Mouse (Mus musculus): ENCODE measurements around the gene Opa3. TPM values are rescaled to one million over a fixed set of nuclear protein-coding genes. Genes with fewer than 3 reads are reported as not detected.
A peak's percentile ranks its signal among the peaks of the same experiment; 100 is the strongest.

Opa3 gene
- polyA plus RNA-seq, 1 experiment from 2014 or later = 31.5 TPM

DNA sequence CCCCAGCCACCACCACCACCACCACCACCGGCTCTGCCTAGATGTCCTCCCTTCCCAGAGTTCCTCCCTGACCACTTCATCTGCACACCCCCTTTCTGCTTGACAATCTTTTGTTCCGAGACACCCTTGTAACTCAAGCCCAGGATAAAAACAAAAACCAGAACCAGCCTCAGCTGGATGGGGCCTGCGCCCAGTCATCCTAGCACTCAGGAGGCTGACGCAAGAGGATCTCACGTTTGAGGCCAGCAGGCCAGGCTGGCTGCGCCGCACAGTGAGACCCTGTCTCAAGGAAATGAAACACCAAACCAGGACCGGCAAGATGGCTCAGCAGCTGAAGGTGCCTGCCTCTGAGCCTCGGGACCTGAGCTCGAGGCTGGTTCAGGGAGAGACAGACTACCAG lies 38.9 kb downstream of the Opa3 start:
- Histone ChIP-seq H3K4me2 (ENCODE audit: low read depth, low read length) (no peak overlapping the region), H3K27ac (ENCODE audit: low read length) (peak overlapping the region; percentile 15), H3K27me3 (ENCODE audit: control insufficient read depth, insufficient read depth, low read depth, low read length) (no peaks in the 10 kb centered on the region), H3K36me3 (ENCODE audit: control insufficient read depth, insufficient read depth, low read length) (peaks cover 25% of the 10 kb centered on the region), H3K4me1 (replicated peaks; ENCODE audit: control insufficient read depth, insufficient read depth, low read length) (peaks cover 35% of the 10 kb centered on the region), H3K9ac (ENCODE audit: low read length) (peak overlapping the region; percentile 3; the same call in 1 of the 2 replicates), H3K4me3 (ENCODE audit: low read length) (no peak overlapping the region), H3K9me3 (ENCODE audit: control insufficient read depth, low read length) (no peaks in the 10 kb centered on the region)
- 44% methylated on average over 10 of the region's 10 CpGs for WGBS
- no peak for ATAC-seq (ENCODE audit: low read depth)

DNA sequence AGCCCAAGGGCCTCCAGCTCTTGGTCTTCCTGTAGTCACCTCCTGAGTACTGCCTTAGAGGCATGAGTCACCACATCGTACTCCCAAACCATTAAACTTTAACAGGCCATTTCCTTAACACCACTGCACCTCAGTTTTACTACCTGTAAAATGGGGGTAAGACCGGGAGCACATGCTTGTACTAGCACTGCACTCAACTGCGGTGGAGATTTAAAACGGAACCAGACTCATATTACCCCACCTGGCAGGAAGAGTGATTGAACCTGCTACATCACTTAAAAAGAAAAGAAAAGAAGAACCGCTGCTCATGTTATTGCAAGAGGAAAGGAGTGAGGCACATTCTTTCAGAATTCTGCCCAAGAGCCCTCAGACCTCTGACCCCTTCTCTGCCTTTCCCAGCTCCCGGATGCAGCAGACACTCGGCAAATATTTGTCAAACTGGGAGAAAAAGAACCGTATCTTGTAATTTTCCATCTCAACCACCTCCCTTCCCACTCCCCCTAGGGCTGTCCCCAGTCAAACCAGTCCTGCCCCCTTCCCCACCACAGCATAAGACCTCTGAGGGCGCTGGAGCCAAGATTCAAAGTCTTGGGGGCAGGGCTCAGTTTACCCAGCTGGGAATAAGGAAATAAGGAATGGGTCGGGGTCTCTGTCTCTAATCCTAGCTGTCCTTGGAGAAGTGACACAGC lies 41.0 kb downstream of the Opa3 start:
- no peaks in the 10 kb centered on the region for H3K27me3 ChIP-seq (ENCODE audit: control insufficient read depth, insufficient read depth, low read depth, low read length)
- peak overlapping the region; percentile 90 for H3K4me2 ChIP-seq (ENCODE audit: low read depth, low read length)
- ATAC-seq (ENCODE audit: low read depth) = peak; percentile 35
- WGBS = 13% methylated on average over 10 of the region's 10 CpGs
- peak overlapping the region; percentile 98 for H3K27ac ChIP-seq (ENCODE audit: low read length)
- H3K36me3 ChIP-seq (ENCODE audit: control insufficient read depth, insufficient read depth, low read length) = peaks cover 11% of the 10 kb centered on the region
- H3K9ac ChIP-seq (ENCODE audit: low read length) = peak overlapping the region; percentile 79
- H3K4me1 ChIP-seq (replicated peaks; ENCODE audit: control insufficient read depth, insufficient read depth, low read length) = peaks cover 39% of the 10 kb centered on the region
- H3K9me3 ChIP-seq (ENCODE audit: control insufficient read depth, low read length) = no peaks in the 10 kb centered on the region
- H3K4me3 ChIP-seq (ENCODE audit: low read length) = peak overlapping the region; percentile 72

DNA sequence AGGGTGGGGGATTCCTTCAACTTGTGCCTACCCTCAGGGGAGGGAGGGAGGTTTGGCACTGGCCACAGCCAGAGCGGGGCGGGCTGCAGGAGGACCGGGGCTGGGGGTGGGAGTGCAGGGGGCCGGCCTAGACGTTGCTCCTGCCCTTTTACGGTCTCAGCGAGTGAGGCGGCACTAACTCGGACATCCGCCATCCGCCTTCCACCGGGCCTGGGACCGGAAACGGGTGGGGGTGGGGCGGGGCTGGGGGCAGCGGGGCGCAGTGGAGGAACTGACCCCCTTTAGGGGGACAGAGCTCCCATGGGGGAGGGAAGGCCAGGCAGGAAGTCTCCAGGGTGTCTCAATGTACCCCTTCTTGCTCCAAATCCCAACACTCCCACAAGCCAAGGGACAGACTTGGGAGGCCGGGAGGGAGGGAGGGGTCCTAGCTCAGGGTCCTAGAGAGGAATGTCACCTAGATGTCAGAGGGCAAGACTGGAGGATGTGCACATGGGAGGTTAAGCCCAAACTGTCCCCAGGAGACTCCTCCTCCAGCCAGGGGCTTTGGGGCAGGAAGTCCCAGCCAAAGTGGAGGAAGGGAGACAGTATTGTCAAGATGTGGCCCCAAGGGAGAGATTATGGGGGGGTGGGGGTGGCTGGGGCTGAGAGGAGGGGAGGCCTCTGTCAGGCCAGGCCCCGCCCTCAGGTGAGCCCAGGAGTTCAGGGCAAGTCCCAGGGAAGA lies 41.7 kb downstream of the Opa3 start:
- peak overlapping the region; percentile 90 for H3K4me2 ChIP-seq (ENCODE audit: low read depth, low read length)
- peak; percentile 81 for ATAC-seq (ENCODE audit: low read depth)
- 1% methylated on average over 19 of the region's 19 CpGs for WGBS
- peak overlapping the region; percentile 72 for H3K4me3 ChIP-seq (ENCODE audit: low read length)
- H3K9ac ChIP-seq (ENCODE audit: low read length) = peak overlapping the region; percentile 79
- peak overlapping the region; percentile 98 for H3K27ac ChIP-seq (ENCODE audit: low read length)
- peaks cover 39% of the 10 kb centered on the region for H3K4me1 ChIP-seq (replicated peaks; ENCODE audit: control insufficient read depth, insufficient read depth, low read length)
- H3K27me3 ChIP-seq (ENCODE audit: control insufficient read depth, insufficient read depth, low read depth, low read length) = no peaks in the 10 kb centered on the region
- H3K36me3 ChIP-seq (ENCODE audit: control insufficient read depth, insufficient read depth, low read length) = peaks cover 3% of the 10 kb centered on the region
- H3K9me3 ChIP-seq (ENCODE audit: control insufficient read depth, low read length) = no peaks in the 10 kb centered on the region

DNA sequence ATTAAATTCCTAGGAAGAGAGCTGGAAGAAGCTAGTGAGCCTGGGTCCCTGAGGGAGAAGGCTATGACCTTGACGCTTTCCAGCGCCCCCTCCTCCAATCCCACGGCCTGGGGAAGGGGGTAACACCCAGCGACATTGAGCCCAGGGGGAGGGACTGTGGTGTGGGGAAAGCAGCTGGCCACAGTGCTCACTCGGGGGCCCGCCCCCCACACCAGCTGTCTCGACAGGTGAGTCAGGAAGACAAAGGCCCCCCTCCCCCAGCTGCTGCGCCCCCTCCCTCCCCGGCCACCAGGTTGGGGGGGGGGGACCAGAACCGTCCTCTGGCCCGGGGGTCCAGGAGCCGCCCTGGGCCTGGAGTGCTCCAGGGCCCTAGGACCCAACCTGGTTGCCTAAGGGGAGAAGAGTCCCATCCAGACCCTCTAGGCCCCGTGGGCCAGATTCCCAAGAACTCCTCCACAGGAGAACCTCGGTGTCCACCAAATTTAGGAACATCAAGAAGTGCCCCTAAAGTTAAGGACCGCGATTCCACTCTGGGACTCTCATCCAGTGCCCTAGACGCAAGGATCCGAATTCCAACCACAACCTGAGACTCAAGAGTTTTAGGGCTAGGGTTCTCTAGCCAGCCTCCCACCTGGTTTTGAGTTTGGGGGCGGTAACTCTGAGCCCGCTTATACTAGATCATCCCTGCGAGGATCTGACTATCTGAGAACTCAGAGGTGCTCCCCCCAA lies 42.5 kb downstream of the Opa3 start:
- Histone ChIP-seq H3K4me3 (ENCODE audit: low read length) (peak overlapping the region; percentile 72), H3K9ac (ENCODE audit: low read length) (peak overlapping the region; percentile 79), H3K4me1 (replicated peaks; ENCODE audit: control insufficient read depth, insufficient read depth, low read length) (peaks cover 34% of the 10 kb centered on the region), H3K4me2 (ENCODE audit: low read depth, low read length) (peak overlapping the region; percentile 90), H3K27me3 (ENCODE audit: control insufficient read depth, insufficient read depth, low read depth, low read length) (no peaks in the 10 kb centered on the region), H3K27ac (ENCODE audit: low read length) (peak overlapping the region; percentile 98), H3K9me3 (ENCODE audit: control insufficient read depth, low read length) (no peaks in the 10 kb centered on the region), H3K36me3 (ENCODE audit: control insufficient read depth, insufficient read depth, low read length) (no peaks in the 10 kb centered on the region)
- ATAC-seq (ENCODE audit: low read depth) = no peak
- WGBS = 0% methylated on average over 20 of the region's 21 CpGs

DNA sequence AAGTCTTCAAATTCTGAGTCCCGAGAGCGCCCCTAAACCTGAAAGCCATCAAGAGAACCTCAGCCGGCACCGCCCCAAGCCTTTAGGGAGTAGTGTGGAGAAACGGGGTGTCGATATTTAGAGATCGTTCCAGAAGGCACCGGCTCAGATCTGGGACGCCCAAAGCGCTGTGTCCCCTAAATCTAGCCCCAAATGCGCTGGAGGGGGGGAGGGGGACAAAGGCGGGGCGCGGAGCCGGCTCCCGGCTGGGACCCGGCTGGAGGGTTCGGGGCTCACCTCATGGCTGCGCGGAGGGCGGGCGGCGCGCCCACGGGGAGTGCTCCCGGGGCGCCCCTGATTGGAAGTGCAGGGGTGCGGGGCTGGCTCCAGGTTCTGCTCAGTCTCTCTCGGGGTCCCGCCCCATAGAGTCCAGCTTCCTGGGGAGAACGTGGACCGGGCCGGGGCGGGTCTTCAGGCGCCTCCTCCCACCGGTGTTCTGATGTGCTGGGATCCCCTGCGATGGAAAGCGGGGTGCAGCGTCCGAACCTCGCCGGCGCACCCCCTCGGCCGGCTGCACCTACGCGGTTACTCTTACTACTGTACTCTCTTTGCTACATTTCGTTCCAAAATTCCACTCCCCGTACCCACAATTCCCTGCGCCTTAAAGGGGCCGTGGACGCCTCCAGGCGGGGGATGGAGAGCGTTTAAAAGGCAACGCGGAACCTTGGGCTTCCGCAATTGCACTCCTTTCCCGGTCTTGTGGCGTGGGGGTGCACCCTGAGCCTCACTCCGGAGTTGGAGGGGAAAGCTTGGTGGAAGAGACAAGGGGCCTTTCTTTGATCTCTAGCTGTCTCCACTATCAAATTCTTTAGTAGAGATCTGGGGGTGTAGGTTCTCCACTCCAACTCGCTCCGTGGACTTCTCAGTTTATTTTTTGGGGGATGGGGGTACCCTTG lies 43.4 kb downstream of the Opa3 start, which contains the start of gene Vasp:
Gene Vasp, minus strand, starts transcription at position 580 of the 935 bp plus-strand sequence.
- peak within 1 kb of the TSS; percentile 98 for H3K27ac ChIP-seq (ENCODE audit: low read length)
- 0% methylated on average over 59 of the region's 62 CpGs for WGBS
- H3K4me1 ChIP-seq (replicated peaks; ENCODE audit: control insufficient read depth, insufficient read depth, low read length) = peaks cover 25% of the 10 kb centered on the region
- H3K36me3 ChIP-seq (ENCODE audit: control insufficient read depth, insufficient read depth, low read length) = no peaks in the 10 kb centered on the region
- no peaks in the 10 kb centered on the region for H3K9me3 ChIP-seq (ENCODE audit: control insufficient read depth, low read length)
- peak; percentile 70 for ATAC-seq (ENCODE audit: low read depth)
- peak within 1 kb of the TSS; percentile 72 for H3K4me3 ChIP-seq (ENCODE audit: low read length)
- no peaks in the 10 kb centered on the region for H3K27me3 ChIP-seq (ENCODE audit: control insufficient read depth, insufficient read depth, low read depth, low read length)
- H3K4me2 ChIP-seq (ENCODE audit: low read depth, low read length) = peak within 1 kb of the TSS; percentile 90
- H3K9ac ChIP-seq (ENCODE audit: low read length) = peak within 1 kb of the TSS; percentile 79

DNA sequence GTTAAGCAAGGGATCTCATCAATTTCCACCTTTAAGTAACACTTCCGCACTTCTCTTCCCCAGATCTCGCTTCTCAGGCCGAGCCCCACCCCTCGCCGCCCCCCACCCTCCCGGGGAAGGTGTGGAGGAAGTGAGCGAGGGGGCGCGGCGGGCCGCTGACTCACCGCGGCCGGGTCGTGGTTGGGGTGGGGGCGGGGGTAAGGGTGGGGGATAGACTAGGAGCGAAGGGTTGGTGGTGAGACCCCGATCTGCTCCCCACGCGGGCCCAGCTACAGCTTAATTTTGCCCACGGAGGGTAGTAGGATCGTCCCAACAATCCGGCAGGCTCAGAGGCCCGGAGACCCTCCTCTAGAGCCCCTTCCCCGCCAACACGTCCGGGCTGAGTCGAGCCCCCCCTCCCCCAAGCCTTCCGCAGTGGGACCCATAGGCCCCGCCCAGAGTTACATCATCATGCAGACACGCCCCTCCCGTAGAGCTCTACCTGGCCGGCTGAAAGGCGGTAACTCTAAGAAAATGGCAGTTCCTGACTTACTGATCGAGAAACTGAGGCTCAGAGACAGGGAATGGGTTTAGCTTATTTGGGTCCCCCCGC lies 44.1 kb downstream of the Opa3 start:
- H3K27me3 ChIP-seq (ENCODE audit: control insufficient read depth, insufficient read depth, low read depth, low read length) = peaks cover under 1% of the 10 kb centered on the region; the same call in 1 of the 2 replicates
- peak; percentile 60 for ATAC-seq (ENCODE audit: low read depth)
- WGBS = 1% methylated on average over 33 of the region's 36 CpGs

DNA sequence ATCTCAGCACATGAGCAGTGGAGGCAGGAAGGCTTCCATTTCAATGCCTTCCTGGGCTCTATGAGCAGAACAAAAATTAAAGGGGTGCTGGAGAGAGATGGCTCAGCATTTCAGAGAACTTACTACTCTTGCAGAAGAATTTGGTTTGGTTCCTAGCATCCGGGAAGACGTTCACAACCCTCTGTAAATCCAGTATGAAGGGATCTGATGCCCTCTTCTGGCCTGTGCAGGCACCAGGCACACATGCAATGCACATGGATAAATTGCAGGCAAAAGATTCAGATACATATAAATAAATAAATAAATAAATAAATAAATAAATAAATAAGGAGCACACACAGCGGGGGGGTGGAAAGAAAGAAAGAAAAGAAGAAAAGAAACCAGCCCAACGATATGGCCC lies 48.1 kb downstream of the Opa3 start:
- no peak overlapping the region for H3K4me2 ChIP-seq (ENCODE audit: low read depth, low read length)
- H3K4me3 ChIP-seq (ENCODE audit: low read length) = no peak overlapping the region
- H3K9ac ChIP-seq (ENCODE audit: low read length) = no peak overlapping the region
- no peak for ATAC-seq (ENCODE audit: low read depth)
- H3K27me3 ChIP-seq (ENCODE audit: control insufficient read depth, insufficient read depth, low read depth, low read length) = peaks cover 40% of the 10 kb centered on the region
- H3K9me3 ChIP-seq (ENCODE audit: control insufficient read depth, low read length) = no peaks in the 10 kb centered on the region
- H3K36me3 ChIP-seq (ENCODE audit: control insufficient read depth, insufficient read depth, low read length) = no peaks in the 10 kb centered on the region
- no peak overlapping the region for H3K27ac ChIP-seq (ENCODE audit: low read length)
- WGBS = 46% methylated on average over 4 of the region's 4 CpGs
- peaks cover 9% of the 10 kb centered on the region; the same call in 1 of the 2 replicates for H3K4me1 ChIP-seq (replicated peaks; ENCODE audit: control insufficient read depth, insufficient read depth, low read length)

More for the DNA sequence above, 44.1 kb downstream of the Opa3 start:
- Histone ChIP-seq H3K27ac (ENCODE audit: low read length) (peak overlapping the region; percentile 98), H3K9me3 (ENCODE audit: control insufficient read depth, low read length) (no peaks in the 10 kb centered on the region), H3K36me3 (ENCODE audit: control insufficient read depth, insufficient read depth, low read length) (no peaks in the 10 kb centered on the region), H3K4me3 (ENCODE audit: low read length) (peak overlapping the region; percentile 72), H3K4me1 (replicated peaks; ENCODE audit: control insufficient read depth, insufficient read depth, low read length) (peaks cover 18% of the 10 kb centered on the region), H3K9ac (ENCODE audit: low read length) (peak overlapping the region; percentile 79), H3K4me2 (ENCODE audit: low read depth, low read length) (peak overlapping the region; percentile 90)

DNA sequence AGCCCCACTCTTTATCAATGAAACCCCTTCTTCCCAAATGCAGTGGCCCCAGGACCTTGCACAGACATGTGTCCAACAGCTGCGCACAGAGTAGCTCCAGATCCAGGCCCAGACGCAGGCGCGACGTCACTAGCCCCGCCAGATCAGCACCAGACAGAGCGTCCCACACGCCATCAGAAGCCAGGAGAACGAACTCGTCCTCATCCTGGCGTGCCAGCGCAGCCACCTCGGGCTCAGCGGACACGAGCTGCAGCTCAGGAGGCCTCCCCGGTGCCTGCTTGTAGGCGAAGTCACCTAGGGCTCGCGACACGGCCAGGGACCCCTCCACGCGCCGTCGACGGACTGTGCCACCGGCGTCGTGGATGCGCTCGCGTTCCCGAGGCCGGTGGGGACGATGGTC lies 50.9 kb downstream of the Opa3 start:
- WGBS = 3% methylated on average over 33 of the region's 34 CpGs
- H3K27me3 ChIP-seq (ENCODE audit: control insufficient read depth, insufficient read depth, low read depth, low read length) = peaks cover 48% of the 10 kb centered on the region

More for the DNA sequence above, 50.9 kb downstream of the Opa3 start:
- Histone ChIP-seq H3K9me3 (ENCODE audit: control insufficient read depth, low read length) (no peaks in the 10 kb centered on the region), H3K4me2 (ENCODE audit: low read depth, low read length) (peak overlapping the region; percentile 36; the same call in 1 of the 2 replicates), H3K4me1 (replicated peaks; ENCODE audit: control insufficient read depth, insufficient read depth, low read length) (peaks cover 13% of the 10 kb centered on the region), H3K36me3 (ENCODE audit: control insufficient read depth, insufficient read depth, low read length) (no peaks in the 10 kb centered on the region), H3K27ac (ENCODE audit: low read length) (no peak overlapping the region), H3K4me3 (ENCODE audit: low read length) (peak overlapping the region; percentile 24), H3K9ac (ENCODE audit: low read length) (no peak overlapping the region)
- no peak for ATAC-seq (ENCODE audit: low read depth)

All from lung, embryonic 16.5 days (tissue).